ENCODE assay signal across 20 mouse cellular contexts in the genomic region with DNA sequence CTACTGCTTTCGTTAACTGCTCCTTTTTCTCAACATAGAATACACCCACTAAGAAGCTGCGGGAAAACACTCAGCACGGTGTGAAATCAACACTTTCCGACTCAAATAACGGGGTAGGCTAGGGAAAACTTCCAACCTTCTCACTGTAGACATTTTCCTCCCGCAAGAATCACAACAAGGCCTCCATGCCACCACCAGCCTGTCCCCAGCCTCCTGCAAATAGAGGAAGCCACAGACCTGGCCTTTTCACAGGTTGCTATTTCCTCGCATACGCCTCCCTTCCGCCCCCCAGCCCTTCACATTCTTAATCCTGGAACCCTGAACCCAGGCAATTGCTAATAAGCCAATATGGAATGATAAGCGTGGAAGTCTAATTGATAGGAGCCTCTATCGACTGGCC.
A peak's percentile ranks its signal among the peaks of the same experiment; 100 is the strongest.
DNase-seq lines count a peak whose midpoint lies in the region; ATAC-seq and TF ChIP-seq lines count a peak whose summit lies in the region.
"Had no signal": no experiment of that assay in that cellular context is flagged by ENCODE, and none has a peak within 500 bp of the region (broad histone marks: within the 10 kb centered on the region; RNA-seq: fewer than 3 reads in every experiment).

No protein-coding gene starts in this region.

- peaks cover 40% of the 10 kb centered on the region for H3K36me3 ChIP-seq in hindbrain, embryonic 10.5 days
- H3K36me3 ChIP-seq in hindbrain, embryonic 16.5 days (ENCODE audit: control insufficient read depth, insufficient read depth, low read length) = 0 out of 2 replicates have a peak, but pooled peaks cover 2% of the 10 kb centered on the region
- no peaks in the 10 kb centered on the region for H3K36me3 ChIP-seq in midbrain, embryonic 14.5 days (ENCODE audit: control insufficient read depth, insufficient read depth, low read length)
- no peaks in the 10 kb centered on the region for H3K36me3 ChIP-seq in midbrain, postnatal 0 days (ENCODE audit: insufficient read depth, low read length)
- H3K36me3 ChIP-seq: heart, embryonic 12.5 days; limb, embryonic 10.5 days had no signal

- H3K4me1 ChIP-seq in hindbrain, embryonic 10.5 days (replicated peaks) = peaks cover 21% of the 10 kb centered on the region
- H3K4me1 ChIP-seq in hindbrain, embryonic 16.5 days (ENCODE audit: control insufficient read depth, insufficient read depth, low read depth, low read length) = peaks cover 11% of the 10 kb centered on the region
- H3K4me1 ChIP-seq in midbrain, embryonic 14.5 days (ENCODE audit: control insufficient read depth, insufficient read depth, low read length) = peaks cover 24% of the 10 kb centered on the region; the same call in 1 of the 2 replicates
- H3K4me1 ChIP-seq in midbrain, postnatal 0 days (ENCODE audit: insufficient read depth, low read length) = peaks cover 13% of the 10 kb centered on the region
- H3K4me1 ChIP-seq: heart, embryonic 12.5 days; limb, embryonic 10.5 days; megakaryocyte, embryonic 14.5 days had no signal

- no peak overlapping the region for H3K4me3 ChIP-seq in hindbrain, embryonic 10.5 days
- H3K4me3 ChIP-seq in hindbrain, embryonic 16.5 days (ENCODE audit: low read length) = no peak overlapping the region
- H3K4me3 ChIP-seq in midbrain, embryonic 14.5 days (replicated peaks; ENCODE audit: low read depth, low read length) = no peak overlapping the region
- no peak overlapping the region for H3K4me3 ChIP-seq in midbrain, postnatal 0 days (ENCODE audit: low read depth, low read length)
- H3K4me3 ChIP-seq: heart, embryonic 12.5 days; limb, embryonic 10.5 days; megakaryocyte, embryonic 14.5 days had no signal

- 93% methylated on average over 11 of the region's 11 CpGs for WGBS in hindbrain, embryonic 10.5 days
- 88% methylated on average over 11 of the region's 11 CpGs for WGBS in hindbrain, embryonic 16.5 days
- 89% methylated on average over 11 of the region's 11 CpGs for WGBS in midbrain, embryonic 14.5 days
- WGBS in midbrain, postnatal 0 days = 87% methylated on average over 11 of the region's 11 CpGs

- no peak for DNase-seq in hindbrain, embryonic 10.5 days (ENCODE audit: low spot score)
- DNase-seq in midbrain, embryonic 14.5 days = no peak
- no peak for DNase-seq in midbrain, postnatal 0 days (ENCODE audit: low spot score)
- DNase-seq in naive thymus-derived CD4-positive, alpha-beta T cell, adult 2 months (ENCODE audit: low read depth) = peak; percentile 2
- DNase-seq in thymus, postnatal 4 days = no peak
- DNase-seq: cerebellum, adult 9-11 months; gastrocnemius, postnatal 10 days; heart, adult 11 months; heart, postnatal 14 days; kidney, adult 2 months; kidney, postnatal 10 days; liver, postnatal 0 days; lung, postnatal 14 days; thymus, postnatal 14 days had no signal

- no peak overlapping the region for H3K9ac ChIP-seq in hindbrain, embryonic 16.5 days (ENCODE audit: low read depth, low read length)
- no peak overlapping the region for H3K9ac ChIP-seq in midbrain, embryonic 14.5 days (replicated peaks; ENCODE audit: low read length)
- H3K9ac ChIP-seq in midbrain, postnatal 0 days (replicated peaks; ENCODE audit: low read length, poor library complexity, severe bottlenecking) = no peak overlapping the region
- H3K9ac ChIP-seq: heart, embryonic 12.5 days; liver, postnatal 0 days had no signal

- no peaks in the 10 kb centered on the region for H3K27me3 ChIP-seq in hindbrain, embryonic 10.5 days (ENCODE audit: insufficient read depth, poor library complexity, severe bottlenecking)
- H3K27me3 ChIP-seq in hindbrain, embryonic 16.5 days (replicated peaks; ENCODE audit: control insufficient read depth, insufficient read depth, low read length) = no peaks in the 10 kb centered on the region
- no peaks in the 10 kb centered on the region for H3K27me3 ChIP-seq in midbrain, embryonic 14.5 days (ENCODE audit: control insufficient read depth, insufficient read depth, low read length)
- no peaks in the 10 kb centered on the region for H3K27me3 ChIP-seq in midbrain, postnatal 0 days (ENCODE audit: insufficient read depth, low read length)
- H3K27me3 ChIP-seq: heart, embryonic 12.5 days; megakaryocyte, embryonic 14.5 days; Patski had no signal

- ATAC-seq in hindbrain, embryonic 16.5 days = no peak
- ATAC-seq in midbrain, embryonic 14.5 days (ENCODE audit: low FRiP score, low TSS enrichment) = no peak
- ATAC-seq in midbrain, postnatal 0 days (ENCODE audit: low FRiP score) = no peak
- 0 out of 2 replicates have a peak, but pooled peaks have one; percentile 42 for ATAC-seq in common myeloid progenitor, adult 5-6 weeks (replicated peaks; ENCODE audit: low read depth, poor library complexity, severe bottlenecking)
- ATAC-seq: liver, postnatal 0 days; Patski had no signal

- H3K4me2 ChIP-seq in hindbrain, embryonic 16.5 days (ENCODE audit: low read length) = no peak overlapping the region
- no peak overlapping the region for H3K4me2 ChIP-seq in midbrain, embryonic 14.5 days (ENCODE audit: low read length)
- H3K4me2 ChIP-seq in midbrain, postnatal 0 days (ENCODE audit: low read depth, low read length, poor library complexity, severe bottlenecking) = no peak overlapping the region
- H3K4me2 ChIP-seq: heart, embryonic 12.5 days had no signal

- 0 out of 2 replicates have a peak overlapping the region, but pooled peaks have one; percentile 29 for H3K27ac ChIP-seq in hindbrain, embryonic 10.5 days
- H3K27ac ChIP-seq in hindbrain, embryonic 16.5 days (ENCODE audit: low read depth, low read length) = no peak overlapping the region
- H3K27ac ChIP-seq in midbrain, embryonic 14.5 days (replicated peaks; ENCODE audit: low read depth, low read length) = peak overlapping the region; percentile 37; the same call in 1 of the 2 replicates
- H3K27ac ChIP-seq in midbrain, postnatal 0 days (ENCODE audit: low read depth, low read length) = no peak overlapping the region
- H3K27ac ChIP-seq: limb, embryonic 10.5 days had no signal

- no peak for TF ChIP-seq CTCF in midbrain, postnatal 0 days (IDR thresholded peaks at IDR 0.05)

- H3K9me3 ChIP-seq in hindbrain, embryonic 10.5 days = no peaks in the 10 kb centered on the region
- no peaks in the 10 kb centered on the region for H3K9me3 ChIP-seq in hindbrain, embryonic 16.5 days (ENCODE audit: control insufficient read depth, low read length)
- no peaks in the 10 kb centered on the region for H3K9me3 ChIP-seq in midbrain, embryonic 14.5 days (ENCODE audit: control insufficient read depth, low read length)
- no peaks in the 10 kb centered on the region for H3K9me3 ChIP-seq in midbrain, postnatal 0 days (ENCODE audit: low read length)
- H3K9me3 ChIP-seq: limb, embryonic 10.5 days had no signal

Comparison
In these comparisons a context has a peak if more than half of its experiments do, and no peak if none do; other contexts are left out.
1. H3K27ac ChIP-seq: peak in hindbrain, embryonic 10.5 days (single experiment) and midbrain, embryonic 14.5 days (single experiment); none in hindbrain, embryonic 16.5 days (single experiment) and midbrain, postnatal 0 days (single experiment).